Mouse (Mus musculus) thymus, adult 2 months (tissue): ENCODE data around the gene H2-T24.

Experiments used
- CTCF ChIP-seq: fragments of 200-500 bp; IDR thresholded peaks from 2 replicates; pipeline ENCODE4 v1.5.1; 2012; ENCODE audit warnings: mild to moderate bottlenecking, control low read depth, low read length, moderate library complexity, borderline replicate concordance; ENCODE audit not compliant: control insufficient read depth, poor library complexity, insufficient read depth; ENCODE audit errors: extremely low read depth
- POLR2A ChIP-seq: fragments of 200-500 bp; IDR thresholded peaks from 2 replicates; pipeline ENCODE4 v1.6.1; 2012; ENCODE audit warnings: mild to moderate bottlenecking, low read length, control low read depth, moderate library complexity; ENCODE audit not compliant: control insufficient read depth, poor library complexity, insufficient read depth; ENCODE audit errors: extremely low read depth

DNA sequence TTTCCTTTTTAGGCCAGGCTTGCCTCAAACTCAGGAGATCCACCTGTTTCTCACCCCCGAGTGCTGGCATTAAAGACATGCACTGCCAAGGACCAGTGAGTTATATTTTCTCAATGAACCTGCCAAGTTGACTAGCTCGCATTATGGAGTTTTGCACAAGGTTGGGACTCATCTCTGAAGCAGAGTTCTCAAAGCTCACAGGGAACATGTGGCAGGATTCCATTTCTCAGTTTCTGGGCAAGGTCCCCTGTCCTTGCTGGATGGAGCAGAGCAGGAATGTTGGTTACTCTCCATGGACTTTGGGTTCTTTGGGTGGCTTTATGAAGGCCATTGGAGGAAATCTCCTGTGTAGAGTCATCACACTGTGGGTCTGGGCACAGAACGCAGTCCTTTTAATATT is 22.9 kb upstream of the H2-T24 start:
- no peak for TF ChIP-seq POLR2A
- no peak for TF ChIP-seq CTCF
